Mouse (Mus musculus) embryonic fibroblast, embryonic 13.5 days (primary cell): ENCODE measurements around the gene Rock2.

ENCODE experiments used
- CTCF ChIP-seq: IDR thresholded peaks from 2 replicates; pipeline ENCODE4 v1.5.1; 2011; ENCODE audit warnings: mild to moderate bottlenecking, control low read depth, low read length, moderate library complexity, borderline replicate concordance; ENCODE audit not compliant: insufficient read depth
- POLR2A ChIP-seq: IDR thresholded peaks from 2 replicates; pipeline ENCODE4 v1.6.1; 2011; ENCODE audit warnings: low read depth, mild to moderate bottlenecking, control low read depth, low read length, moderate library complexity

GRCm38 (mm10) chr12:17032694-17033463 lies 138.2 kb downstream of the Rock2 start:
- TF ChIP-seq POLR2A, result no peak
- TF ChIP-seq CTCF, result 0 out of 2 replicates have a peak, but pooled peaks have one; percentile 29
